Mouse (Mus musculus) embryonic facial prominence, embryonic 10.5 days (tissue): ENCODE data around the gene Rgl1. TPM values are rescaled to one million over a fixed set of nuclear protein-coding genes. Genes with fewer than 3 reads are reported as not detected.

Source experiments
- DNase-seq: peaks from one replicate; pipeline ENCODE4 v3.0.0-alpha.2; 2017; ENCODE audit warnings: low spot score
- H3K27ac ChIP-seq: fragments of 300-500 bp; sonication (generic); replicated peaks from 2 replicates; pipeline ENCODE4 v1.5.1; 2016; ENCODE audit warnings: mild to moderate bottlenecking
- H3K27me3 ChIP-seq: fragments of 300-500 bp; sonication (generic); replicated peaks from 2 replicates; pipeline ENCODE4 v1.6.1; 2016; ENCODE audit warnings: low read depth, mild to moderate bottlenecking; ENCODE audit not compliant: poor library complexity, severe bottlenecking
- H3K36me3 ChIP-seq: fragments of 300-500 bp; sonication (generic); replicated peaks from 2 replicates; pipeline ENCODE4 v1.6.1; 2016; ENCODE audit warnings: mild to moderate bottlenecking, moderate library complexity
- H3K4me1 ChIP-seq: fragments of 300-500 bp; sonication (generic); 2 replicates; pipeline ENCODE4 v1.6.1; 2016
- H3K4me3 ChIP-seq: fragments of 300-500 bp; sonication (generic); 2 replicates; pipeline ENCODE4 v1.5.1; 2016; ENCODE audit warnings: mild to moderate bottlenecking, moderate library complexity
- H3K9me3 ChIP-seq: fragments of 300-500 bp; sonication (generic); 2 replicates; pipeline ENCODE4 v1.6.1; 2016; ENCODE audit warnings: mild to moderate bottlenecking
- WGBS: fragments of 180-500 bp; shearing (Covaris S2); methylation state at CpG from one replicate; pipeline ENCODE4 v1.1.7; 2016; 5-methylcytosine and 5-hydroxymethylcytosine counted together
- polyA plus RNA-seq: library from polyadenylated mRNA; unstranded; fragments of >200 nt; fragmentation: Nextera tagmentation; extraction: Ambion mirVana; gene quantifications from 2 replicates; pipeline ENCODE4 v1.2.1, GENCODE M21; 2016

Gene Rgl1
- polyA plus RNA-seq, 1 experiment from 2014 or later, result 30.8 TPM

- H3K4me3 ChIP-seq, result no peak overlapping the region
- no peak overlapping the region for H3K27ac ChIP-seq
- H3K9me3 ChIP-seq, result no peaks in the 10 kb centered on the region
- H3K4me1 ChIP-seq, result peaks cover 52% of the 10 kb centered on the region
- peaks cover 6% of the 10 kb centered on the region for H3K36me3 ChIP-seq
- H3K27me3 ChIP-seq, result no peaks in the 10 kb centered on the region
- DNase-seq, result no peak
- WGBS, result 92% methylated on average over 9 of the region's 9 CpGs
Observed at GRCm38 (mm10) chr1:152593831-152594549, 172.2 kb downstream of the Rgl1 start.

DNA sequence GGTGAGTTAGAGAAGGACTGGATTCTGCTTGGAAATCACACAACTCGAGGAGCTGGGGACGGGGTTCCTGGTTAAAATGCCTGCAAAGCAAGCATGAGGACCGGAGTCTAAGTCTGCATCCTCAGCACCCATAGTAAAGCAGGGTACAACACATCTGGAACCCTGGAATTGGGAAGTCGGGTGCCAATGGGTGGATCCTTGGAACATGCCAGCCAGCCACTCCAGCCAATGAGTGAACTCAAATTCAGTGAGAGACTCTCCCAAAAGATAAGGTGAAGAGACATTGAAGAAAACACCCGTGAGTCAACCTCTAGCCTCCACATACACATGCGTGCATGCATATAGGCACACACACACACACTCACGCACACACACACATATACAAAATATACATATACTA, 172.8 kb downstream of the Rgl1 start:
- no peak for DNase-seq
- no peaks in the 10 kb centered on the region for H3K27me3 ChIP-seq

DNA sequence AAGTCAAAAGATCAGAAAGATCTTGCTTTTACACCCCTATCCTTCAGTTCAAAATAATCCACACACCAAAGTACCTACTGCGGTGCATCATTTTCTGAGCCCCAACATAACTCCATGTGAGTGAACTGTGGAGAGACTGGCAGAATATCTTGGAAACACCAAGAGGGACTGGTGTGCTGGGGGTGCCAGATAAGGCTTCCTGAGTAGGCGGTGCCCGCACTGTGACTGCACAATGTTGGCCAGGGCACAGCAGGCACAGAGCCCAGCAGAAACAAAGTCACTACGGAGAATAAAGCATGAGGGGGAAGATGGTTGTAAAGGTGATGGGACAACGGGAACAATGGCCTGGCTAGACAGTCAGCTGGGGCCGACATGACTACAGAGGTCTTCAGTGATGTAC, 173.5 kb downstream of the Rgl1 start:
- 93% methylated on average over 6 of the region's 6 CpGs for WGBS
- no peaks in the 10 kb centered on the region for H3K27me3 ChIP-seq
- no peak overlapping the region for H3K27ac ChIP-seq
- H3K9me3 ChIP-seq, result no peaks in the 10 kb centered on the region
- peaks cover 61% of the 10 kb centered on the region for H3K4me1 ChIP-seq
- DNase-seq, result no peak
- H3K4me3 ChIP-seq, result no peak overlapping the region
- peaks cover 6% of the 10 kb centered on the region for H3K36me3 ChIP-seq

More for the DNA sequence above, 172.8 kb downstream of the Rgl1 start:
- Histone ChIP-seq H3K4me1 (peaks cover 53% of the 10 kb centered on the region), H3K27ac (no peak overlapping the region), H3K4me3 (no peak overlapping the region), H3K36me3 (peaks cover 6% of the 10 kb centered on the region), H3K9me3 (no peaks in the 10 kb centered on the region)
- WGBS, result 93% methylated on average over 7 of the region's 7 CpGs

DNA sequence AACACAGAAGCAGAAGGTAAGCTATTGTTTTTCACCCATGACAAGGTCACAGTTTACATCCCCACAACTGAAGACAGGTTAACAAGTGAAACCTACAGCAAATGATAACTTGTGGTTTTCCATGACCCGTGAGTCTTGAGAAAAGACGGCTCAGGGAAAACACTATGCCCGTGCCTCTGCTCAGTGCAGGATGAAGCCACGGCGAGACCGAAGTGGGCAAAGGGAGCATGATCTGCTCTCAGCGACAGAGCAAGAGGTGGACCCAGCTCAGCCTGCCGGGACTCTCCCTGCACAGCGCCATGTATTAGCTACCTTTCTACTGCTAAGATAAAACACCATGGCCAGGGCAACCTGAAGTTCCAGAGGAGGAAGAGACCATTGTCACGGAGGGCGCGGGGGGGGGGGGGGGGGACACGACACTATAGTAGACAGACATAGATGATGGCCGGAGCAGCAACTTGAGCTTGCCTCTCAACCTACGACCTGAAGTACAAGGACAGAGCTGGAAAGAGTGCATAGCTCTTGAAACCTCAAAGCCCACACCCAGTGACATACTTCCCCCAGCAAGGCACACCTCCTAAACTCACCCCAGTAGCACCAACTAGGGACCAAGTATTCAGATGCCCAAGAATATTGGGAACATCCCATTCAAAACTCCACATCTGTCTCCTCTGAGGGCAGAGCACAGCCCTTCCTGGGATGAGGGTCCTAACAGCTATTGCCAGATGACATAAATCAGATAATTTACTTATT, 174.2 kb downstream of the Rgl1 start:
- no peak for DNase-seq
- H3K27me3 ChIP-seq, result no peaks in the 10 kb centered on the region
- WGBS, result 86% methylated on average over 15 of the region's 15 CpGs
- H3K36me3 ChIP-seq, result peaks cover 6% of the 10 kb centered on the region
- no peak overlapping the region; the same call in 1 of the 2 replicates for H3K27ac ChIP-seq
- H3K4me3 ChIP-seq, result no peak overlapping the region
- H3K4me1 ChIP-seq, result peaks cover 68% of the 10 kb centered on the region
- H3K9me3 ChIP-seq, result no peaks in the 10 kb centered on the region

- Histone ChIP-seq H3K27me3 (no peaks in the 10 kb centered on the region), H3K9me3 (no peaks in the 10 kb centered on the region), H3K4me1 (peaks cover 73% of the 10 kb centered on the region), H3K4me3 (no peak overlapping the region), H3K27ac (peak overlapping the region; percentile 65), H3K36me3 (peaks cover 13% of the 10 kb centered on the region)
- peak; percentile 59 for DNase-seq
- WGBS, result 59% methylated on average over 5 of the region's 5 CpGs
Observed at GRCm38 (mm10) chr1:152590321-152590720, 175.8 kb downstream of the Rgl1 start.

DNA sequence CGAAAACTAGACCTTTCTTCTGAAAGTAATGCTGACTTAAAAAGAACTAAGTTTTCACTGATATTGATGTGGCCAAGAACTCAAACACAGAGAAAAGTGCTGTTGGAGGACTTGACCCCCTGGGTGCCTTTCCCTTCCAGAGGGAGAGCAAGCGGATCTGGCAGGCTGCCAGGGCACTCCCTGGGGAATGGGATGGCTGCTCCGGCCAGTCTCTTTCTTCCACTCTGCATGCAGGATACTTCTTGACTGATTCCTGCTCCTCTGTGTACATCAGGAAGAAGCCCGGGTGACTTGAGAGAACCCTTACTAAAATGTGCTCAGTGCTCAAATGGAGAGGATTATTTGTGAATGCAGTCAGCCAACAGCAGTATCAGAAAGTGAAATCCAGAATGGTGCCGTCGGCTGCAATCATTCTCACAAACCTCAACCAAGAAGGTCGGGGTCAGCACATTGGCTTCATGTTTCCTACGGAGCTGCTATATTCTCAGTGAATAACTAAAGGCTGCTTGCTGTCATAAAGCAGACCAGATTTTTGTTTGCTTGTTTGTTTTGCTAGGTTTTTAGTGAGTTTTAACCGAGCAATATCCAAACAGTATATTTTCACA, 176.7 kb downstream of the Rgl1 start:
- Histone ChIP-seq H3K9me3 (no peaks in the 10 kb centered on the region), H3K4me3 (no peak overlapping the region), H3K4me1 (peaks cover 71% of the 10 kb centered on the region), H3K27me3 (no peaks in the 10 kb centered on the region), H3K27ac (peak overlapping the region; percentile 65), H3K36me3 (peaks cover 13% of the 10 kb centered on the region)
- WGBS, result 30% methylated on average over 9 of the region's 9 CpGs
- DNase-seq, result peak; percentile 59

DNA sequence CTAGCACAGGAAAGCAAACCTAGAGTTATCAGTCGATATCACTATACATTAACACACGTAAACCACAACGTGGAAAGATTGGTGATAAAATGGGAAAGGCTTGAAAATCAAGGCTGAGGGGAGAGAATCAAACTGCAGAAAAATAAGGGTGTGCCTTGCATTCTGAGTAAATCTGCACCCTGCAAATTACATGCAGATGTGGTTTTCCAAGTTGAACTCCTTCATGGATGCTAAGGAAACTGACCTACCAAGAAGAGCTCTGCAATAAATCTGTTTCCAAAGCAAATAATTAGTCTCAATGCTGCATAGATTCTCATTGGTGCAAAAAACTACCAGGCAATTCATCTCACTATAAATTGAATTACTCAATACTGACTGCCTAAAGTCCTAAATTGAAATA, 178.7 kb downstream of the Rgl1 start:
- Histone ChIP-seq H3K4me3 (no peak overlapping the region), H3K36me3 (peaks cover 7% of the 10 kb centered on the region), H3K27me3 (no peaks in the 10 kb centered on the region), H3K27ac (no peak overlapping the region), H3K4me1 (peaks cover 83% of the 10 kb centered on the region), H3K9me3 (no peaks in the 10 kb centered on the region)
- no peak for DNase-seq
- 80% methylated on average over 3 of the region's 3 CpGs for WGBS

DNA sequence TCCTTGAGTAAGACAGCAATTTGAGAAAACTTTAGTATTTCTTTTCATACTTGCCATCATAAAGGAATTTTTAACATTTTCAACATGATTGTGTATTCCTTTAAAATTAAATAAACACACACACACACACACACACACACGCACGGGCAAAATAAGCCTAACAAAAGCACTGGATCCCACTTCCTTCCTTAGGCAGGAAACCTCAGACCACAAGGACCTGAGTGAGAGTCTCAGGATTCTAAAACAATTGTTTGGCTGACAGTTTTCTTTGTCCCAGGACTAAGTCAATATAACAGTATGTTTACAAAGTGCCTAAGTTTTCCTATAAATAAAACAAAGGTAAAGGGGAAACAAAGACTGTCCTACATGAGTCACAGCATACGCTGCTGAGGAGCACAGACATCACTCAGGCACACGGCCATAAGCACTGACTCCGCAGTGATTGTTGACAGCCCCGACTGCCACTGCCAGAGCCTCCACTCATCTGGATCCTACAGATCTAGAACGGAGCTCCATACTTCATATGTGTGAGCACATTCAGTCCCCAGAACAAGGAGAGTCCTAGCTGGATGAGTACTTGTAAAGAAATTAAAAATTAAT, 180.7 kb downstream of the Rgl1 start:
- no peaks in the 10 kb centered on the region for H3K9me3 ChIP-seq
- peaks cover 88% of the 10 kb centered on the region for H3K4me1 ChIP-seq
- DNase-seq, result no peak
- no peak overlapping the region for H3K4me3 ChIP-seq
- peaks cover 7% of the 10 kb centered on the region; the same call in 1 of the 2 replicates for H3K36me3 ChIP-seq
- H3K27ac ChIP-seq, result no peak overlapping the region
- H3K27me3 ChIP-seq, result no peaks in the 10 kb centered on the region; the same call in none of the 2 replicates
- 74% methylated on average over 7 of the region's 7 CpGs for WGBS

DNA sequence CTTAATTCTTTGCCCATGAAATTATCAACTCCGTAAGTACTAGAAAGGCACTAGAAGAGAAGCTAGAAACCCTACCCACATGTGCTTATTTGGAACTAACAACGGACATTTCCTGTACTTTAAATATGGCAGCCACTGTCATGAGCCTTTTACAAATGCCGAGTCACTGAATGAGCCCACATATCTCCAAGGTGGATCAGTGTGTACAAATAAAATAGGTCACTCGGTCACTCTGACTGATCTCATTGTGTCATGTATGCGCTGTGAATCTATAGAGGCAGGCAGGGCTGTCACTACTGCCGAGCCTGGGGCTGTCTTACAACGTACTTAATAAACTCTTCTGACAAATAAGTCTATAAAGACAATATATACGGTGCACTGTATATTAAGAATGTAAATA, 181.2 kb downstream of the Rgl1 start:
- Histone ChIP-seq H3K4me3 (no peak overlapping the region), H3K4me1 (peaks cover 88% of the 10 kb centered on the region), H3K9me3 (no peaks in the 10 kb centered on the region), H3K27ac (no peak overlapping the region), H3K27me3 (peaks cover 2% of the 10 kb centered on the region), H3K36me3 (peaks cover 7% of the 10 kb centered on the region; the same call in 1 of the 2 replicates)
- WGBS, result 85% methylated on average over 8 of the region's 8 CpGs
- DNase-seq, result no peak

DNA sequence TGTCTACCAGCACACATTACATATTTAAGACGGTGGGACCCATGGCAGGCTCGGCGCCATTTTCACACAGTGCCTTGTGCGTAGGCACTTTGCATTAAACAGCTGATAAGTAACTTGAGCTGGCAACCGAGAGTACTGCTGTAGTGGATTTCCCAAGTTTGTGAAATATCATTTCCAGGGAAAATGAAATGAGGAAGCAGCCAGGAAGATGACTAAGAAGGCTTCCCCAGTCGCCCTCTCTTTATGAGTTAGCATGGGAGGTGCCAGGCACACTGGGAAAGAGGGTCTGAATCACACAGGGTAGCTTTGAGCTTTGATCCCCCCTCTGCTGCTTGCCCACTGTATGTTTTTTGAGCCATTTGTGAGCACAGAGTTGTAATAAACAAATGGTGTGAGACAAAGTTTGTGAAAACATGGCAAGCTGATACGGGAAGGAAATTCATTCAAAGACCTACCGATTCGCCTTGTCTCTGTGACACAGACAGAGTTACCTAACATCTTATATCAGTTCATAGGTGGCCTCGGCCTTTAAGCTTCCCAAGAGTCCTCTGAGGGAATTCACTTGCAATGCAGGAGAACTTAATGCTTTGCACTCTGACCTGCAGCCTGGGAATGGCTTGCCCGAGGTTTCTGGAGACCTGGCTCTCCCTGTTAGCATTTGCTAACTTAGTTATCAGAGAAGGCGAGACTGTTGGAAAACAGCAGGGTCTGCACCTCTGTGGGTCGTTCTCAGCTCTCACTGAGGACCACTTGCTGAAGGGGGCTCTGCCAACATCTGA, 184.8 kb downstream of the Rgl1 start:
- WGBS, result 67% methylated on average over 13 of the region's 13 CpGs
- no peak for DNase-seq
- Histone ChIP-seq H3K27ac (peak overlapping the region; percentile 51; the same call in 1 of the 2 replicates), H3K27me3 (peaks cover 15% of the 10 kb centered on the region), H3K4me1 (peaks cover 87% of the 10 kb centered on the region), H3K4me3 (no peak overlapping the region), H3K9me3 (no peaks in the 10 kb centered on the region), H3K36me3 (peaks cover 3% of the 10 kb centered on the region; the same call in 1 of the 2 replicates)

GRCm38 (mm10) chr1:152578944-152579343, 187.2 kb downstream of the Rgl1 start:
- H3K4me3 ChIP-seq, result no peak overlapping the region
- WGBS, result 53% methylated on average over 5 of the region's 5 CpGs
- no peaks in the 10 kb centered on the region for H3K9me3 ChIP-seq
- DNase-seq, result no peak
- H3K36me3 ChIP-seq, result no peaks in the 10 kb centered on the region
- peaks cover 20% of the 10 kb centered on the region for H3K27me3 ChIP-seq
- peak overlapping the region; percentile 24; the same call in 1 of the 2 replicates for H3K27ac ChIP-seq
- H3K4me1 ChIP-seq, result peaks cover 97% of the 10 kb centered on the region
